Mouse (Mus musculus) left cerebral cortex, postnatal 25 days (tissue): ENCODE measurements around the gene Tom1. TPM values are rescaled to one million over a fixed set of nuclear protein-coding genes. Genes with fewer than 3 reads are reported as not detected.

ENCODE experiments used
- total RNA-seq, 2 experiments: library from RNA; stranded (reverse); gene quantifications; 2 replicates each; pipeline ENCODE4 v1.2.3; 2021

Tom1 gene
- total RNA-seq, 2 experiments from 2014 or later: 37.6 to 38.6 TPM

Other genes starting within 250 kb of the Tom1 start
- under 1 TPM in 1 of 2 experiments, not detected in 1; 0.21 TPM for gene Isx, start 160.5 kb upstream of the Tom1 start, total RNA-seq
- 10 to 100 TPM; 22.1 to 31.0 TPM for gene Hmgxb4, start 40.3 kb upstream of the Tom1 start, total RNA-seq
- gene Hmox1, start 59.9 kb downstream of the Tom1 start, total RNA-seq: 1 to 10 TPM; 4.6 to 5.4 TPM
- 1 to 10 TPM; 7.8 to 9.4 TPM for gene Mcm5, start 75.9 kb downstream of the Tom1 start, total RNA-seq
- gene Rasd2, start 180.2 kb downstream of the Tom1 start, total RNA-seq: 100 to 1,000 TPM in 1 of 2 experiments, 10 to 100 TPM in 1; 65.6 to 135 TPM